Mouse (Mus musculus) kidney, adult 9 months (tissue): ENCODE data around the gene Mrap2.

Source experiments
- DNase-seq: peaks from one replicate; pipeline ENCODE4 v3.0.0; 2022

Mrap2 gene

GRCm38 (mm10) chr9:87182231-87182630, 38.1 kb downstream of the Mrap2 start:
- DNase-seq, result no peak

- DNase-seq, result no peak
Measured at GRCm38 (mm10) chr9:87187336-87187735, 43.2 kb downstream of the Mrap2 start.

- no peak for DNase-seq
Measured at GRCm38 (mm10) chr9:87193721-87194120, 49.6 kb downstream of the Mrap2 start.

- DNase-seq, result no peak
Measured at GRCm38 (mm10) chr9:87197277-87197676, 53.2 kb downstream of the Mrap2 start.

- no peak for DNase-seq
Measured at GRCm38 (mm10) chr9:87198036-87198435, 53.9 kb downstream of the Mrap2 start.

GRCm38 (mm10) chr9:87200426-87200825, 56.3 kb downstream of the Mrap2 start:
- DNase-seq, result no peak

GRCm38 (mm10) chr9:87200919-87201318, 56.8 kb downstream of the Mrap2 start:
- DNase-seq, result no peak

GRCm38 (mm10) chr9:87202431-87202830, 58.3 kb downstream of the Mrap2 start:
- DNase-seq, result no peak

- DNase-seq, result no peak
Measured at GRCm38 (mm10) chr9:87210830-87211339, 66.8 kb downstream of the Mrap2 start.

- DNase-seq, result peak; percentile 37
Measured at GRCm38 (mm10) chr9:87213204-87213603, 69.1 kb downstream of the Mrap2 start.
